Mouse (Mus musculus): ENCODE measurements around the gene Hmces. TPM values are rescaled to one million over a fixed set of nuclear protein-coding genes. Genes with fewer than 3 reads are reported as not detected.

Hmces gene
- 10 to 100 TPM; 32.9 to 35.6 TPM for polyA plus RNA-seq (2012; fragmentation: generic; extraction: Trizol)

GRCm38 (mm10) chr6:87913661-87914325 is at the start of gene Hmces:
Gene Hmces, plus strand, starts transcription at chr6:87913935.

GRCm38 (mm10) chr6:87887594-87888233 is 26.0 kb upstream of the Hmces start, which contains the start of gene Copg1:
Gene Copg1, plus strand, starts transcription at chr6:87887814.

GRCm38 (mm10) chr6:87981547-87982256 is 68.0 kb downstream of the Hmces start, which contains the start of gene H1fx:
Gene H1fx, minus strand, starts transcription at chr6:87981637.

Other genes starting within 250 kb of the Hmces start
- 1 to 10 TPM; 1.2 to 7.8 TPM for gene Aplf, start 241.7 kb upstream of the Hmces start, polyA plus RNA-seq (2012; fragmentation: generic; extraction: Trizol)
- gene Efcc1, start 183.1 kb upstream of the Hmces start, polyA plus RNA-seq (2012; fragmentation: generic; extraction: Trizol): under 1 TPM in 1 of 2 experiments, not detected in 1; 0.02 TPM
- under 1 TPM in 1 of 2 experiments, not detected in 1; 0.15 TPM for gene Gp9, start 135.9 kb upstream of the Hmces start, polyA plus RNA-seq (2012; fragmentation: generic; extraction: Trizol)
- 10 to 100 TPM in 1 of 2 experiments, 1 to 10 TPM in 1; 5.5 to 18.3 TPM for gene Rab43, start 101.8 kb upstream of the Hmces start, polyA plus RNA-seq (2012; fragmentation: generic; extraction: Trizol)
- gene Gm45140, start 78.1 kb upstream of the Hmces start, polyA plus RNA-seq (2012; fragmentation: generic; extraction: Trizol): 1 to 10 TPM in 1 of 2 experiments, under 1 TPM in 1; 0.55 to 1.0 TPM
- gene Isy1, start 75.1 kb upstream of the Hmces start, polyA plus RNA-seq (2012; fragmentation: generic; extraction: Trizol): 10 to 100 TPM; 15.6 to 28.6 TPM
- 100 to 1,000 TPM in 1 of 2 experiments, 10 to 100 TPM in 1; 30.0 to 169 TPM for gene Cnbp, start 62.8 kb upstream of the Hmces start, polyA plus RNA-seq (2012; fragmentation: generic; extraction: Trizol)
- gene Copg1, start 26.1 kb upstream of the Hmces start, polyA plus RNA-seq (2012; fragmentation: generic; extraction: Trizol): 100 to 1,000 TPM in 1 of 2 experiments, 10 to 100 TPM in 1; 46.1 to 126 TPM
- 100 to 1,000 TPM; 213 to 243 TPM for gene H1fx, start 67.7 kb downstream of the Hmces start, polyA plus RNA-seq (2012; fragmentation: generic; extraction: Trizol)
- gene Rab7, start 131.3 kb downstream of the Hmces start, polyA plus RNA-seq (2012; fragmentation: generic; extraction: Trizol): 100 to 1,000 TPM in 1 of 2 experiments, 10 to 100 TPM in 1; 36.4 to 171 TPM
- 100 to 1,000 TPM in 1 of 2 experiments, 10 to 100 TPM in 1; 65.8 to 114 TPM for gene Rpn1, start 170.5 kb downstream of the Hmces start, polyA plus RNA-seq (2012; fragmentation: generic; extraction: Trizol)